Mouse (Mus musculus) lung, adult 2 months (tissue): ENCODE data around the gene Acaa1b.

Experiments
- CTCF ChIP-seq: fragments of 200-500 bp; IDR thresholded peaks from 2 replicates; pipeline ENCODE4 v1.5.1; 2011; ENCODE audit warnings: mild to moderate bottlenecking, low read length, control low read depth; ENCODE audit not compliant: insufficient read depth
- POLR2A ChIP-seq: fragments of 200-500 bp; IDR thresholded peaks from 2 replicates; pipeline ENCODE4 v1.6.1; 2011; ENCODE audit warnings: low read depth, mild to moderate bottlenecking, control low read depth, low read length, borderline replicate concordance; ENCODE audit errors: extremely low read depth

GRCm38 (mm10) chr9:119158861-119159260 lies 2.0 kb upstream of the Acaa1b start, which contains the start of gene Gm47289:
- TF ChIP-seq POLR2A: no peak
- no peak for TF ChIP-seq CTCF
